In the genomic region with DNA sequence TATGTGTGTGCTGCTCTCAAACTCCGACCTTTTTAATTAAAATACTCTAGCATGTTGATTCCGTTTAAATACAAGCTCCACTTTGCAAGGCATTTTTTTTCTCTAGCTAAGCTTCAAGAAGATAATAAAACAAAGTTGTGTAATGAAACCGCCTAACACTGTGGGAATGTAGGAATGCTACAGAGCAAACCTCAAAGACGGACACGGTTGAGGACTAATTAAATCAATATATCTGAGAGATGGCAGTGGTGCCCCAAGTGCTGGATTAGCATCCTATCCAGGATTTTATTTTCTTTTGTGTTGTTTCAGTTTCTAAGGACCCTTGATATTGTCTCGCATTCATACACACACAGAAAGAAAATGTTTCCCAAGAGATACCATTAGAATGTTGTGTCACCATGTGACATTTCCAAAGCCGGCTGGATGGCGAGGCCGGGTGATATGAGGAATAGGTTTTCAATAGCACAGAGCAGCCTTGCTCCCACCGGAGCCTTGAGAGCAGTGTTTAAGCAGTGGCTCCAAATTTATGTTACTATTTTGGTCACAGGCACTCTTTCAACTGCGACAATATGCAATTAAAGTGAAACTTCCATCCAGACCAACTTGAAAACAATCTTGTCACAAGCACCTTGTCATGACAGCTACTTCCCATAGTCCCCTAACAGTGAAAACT, we compare ENCODE assay signal across 13 mouse cellular contexts. TPM values are rescaled to one million over a fixed set of nuclear protein-coding genes. Genes with fewer than 3 reads are reported as not detected.
DNase-seq lines count a peak whose midpoint lies in the region; ATAC-seq and TF ChIP-seq lines count a peak whose summit lies in the region.
"Had no signal": no experiment of that assay in that cellular context is flagged by ENCODE, and none has a peak within 500 bp of the region (broad histone marks: within the 10 kb centered on the region; RNA-seq: fewer than 3 reads in every experiment).

No protein-coding gene starts in this region.

- H3K4me1 ChIP-seq in heart, embryonic 11.5 days (ENCODE audit: control insufficient read depth, insufficient read depth, low read length), result no peaks in the 10 kb centered on the region
- no peaks in the 10 kb centered on the region for H3K4me1 ChIP-seq in kidney, postnatal 0 days (replicated peaks; ENCODE audit: insufficient read depth, low read length)
- H3K4me1 ChIP-seq in hindbrain, embryonic 13.5 days (replicated peaks), result peaks cover 13% of the 10 kb centered on the region; the same call in 1 of the 2 replicates
- H3K4me1 ChIP-seq in midbrain, embryonic 14.5 days (ENCODE audit: control insufficient read depth, insufficient read depth, low read length), result peaks cover 12% of the 10 kb centered on the region; the same call in 1 of the 2 replicates
- H3K4me1 ChIP-seq: liver, embryonic 13.5 days had no signal

- no peak for TF ChIP-seq CTCF in kidney, postnatal 0 days (IDR thresholded peaks at IDR 0.05; ENCODE audit: low read depth)

- no peaks in the 10 kb centered on the region for H3K27me3 ChIP-seq in heart, embryonic 11.5 days (ENCODE audit: control insufficient read depth, insufficient read depth, low read length)
- H3K27me3 ChIP-seq in kidney, postnatal 0 days (ENCODE audit: insufficient read depth, low read length), result no peaks in the 10 kb centered on the region
- H3K27me3 ChIP-seq in hindbrain, embryonic 13.5 days, result no peaks in the 10 kb centered on the region
- H3K27me3 ChIP-seq in midbrain, embryonic 14.5 days (ENCODE audit: control insufficient read depth, insufficient read depth, low read length), result no peaks in the 10 kb centered on the region
- H3K27me3 ChIP-seq: embryonic facial prominence, embryonic 13.5 days; liver, embryonic 13.5 days had no signal

- WGBS in heart, embryonic 11.5 days (ENCODE audit: insufficient replicate concordance), result 51% methylated on average over 11 of the region's 11 CpGs
- 56% methylated on average over 11 of the region's 11 CpGs for WGBS in kidney, postnatal 0 days
- 56% methylated on average over 11 of the region's 11 CpGs for WGBS in hindbrain, embryonic 13.5 days
- 29% methylated on average over 11 of the region's 11 CpGs for WGBS in midbrain, embryonic 14.5 days

- H3K4me3 ChIP-seq in heart, embryonic 11.5 days (ENCODE audit: low read depth, low read length), result no peak overlapping the region
- no peak overlapping the region for H3K4me3 ChIP-seq in kidney, postnatal 0 days (replicated peaks; ENCODE audit: low read depth, low read length)
- no peak overlapping the region for H3K4me3 ChIP-seq in hindbrain, embryonic 13.5 days
- no peak overlapping the region for H3K4me3 ChIP-seq in midbrain, embryonic 14.5 days (replicated peaks; ENCODE audit: low read depth, low read length)
- H3K4me3 ChIP-seq: embryonic facial prominence, embryonic 13.5 days; liver, embryonic 13.5 days had no signal

- peak overlapping the region; percentile 46; the same call in 1 of the 2 replicates for H3K27ac ChIP-seq in heart, embryonic 11.5 days (ENCODE audit: low read depth, low read length)
- no peak overlapping the region for H3K27ac ChIP-seq in kidney, postnatal 0 days
- H3K27ac ChIP-seq in hindbrain, embryonic 13.5 days, result no peak overlapping the region
- H3K27ac ChIP-seq in midbrain, embryonic 14.5 days (replicated peaks; ENCODE audit: low read depth, low read length), result no peak overlapping the region
- H3K27ac ChIP-seq: embryonic facial prominence, embryonic 13.5 days; liver, embryonic 13.5 days had no signal

- no peak for DNase-seq in heart, postnatal 25 days (ENCODE audit: low spot score)
- DNase-seq in kidney, postnatal 0 days (ENCODE audit: low spot score), result peak; percentile 17
- no peak for DNase-seq in kidney, postnatal 14 days
- DNase-seq in midbrain, embryonic 14.5 days, result peak; percentile 49
- DNase-seq in kidney, adult 11 months, result no peak
- DNase-seq: cerebellum, adult 8-10 months; liver, embryonic 13.5 days; right cerebral cortex, postnatal 14 days had no signal

- H3K4me2 ChIP-seq in heart, embryonic 11.5 days, result peak overlapping the region; percentile 27
- no peak overlapping the region for H3K4me2 ChIP-seq in kidney, postnatal 0 days (ENCODE audit: low read length)
- no peak overlapping the region for H3K4me2 ChIP-seq in hindbrain, embryonic 13.5 days
- no peak overlapping the region for H3K4me2 ChIP-seq in midbrain, embryonic 14.5 days (ENCODE audit: low read length)
- H3K4me2 ChIP-seq: embryonic facial prominence, embryonic 13.5 days; liver, embryonic 13.5 days had no signal

- no peak overlapping the region for H3K9ac ChIP-seq in heart, embryonic 11.5 days (ENCODE audit: low read depth, low read length)
- no peak overlapping the region for H3K9ac ChIP-seq in kidney, postnatal 0 days (ENCODE audit: low read depth, low read length)
- H3K9ac ChIP-seq in hindbrain, embryonic 13.5 days, result no peak overlapping the region
- no peak overlapping the region for H3K9ac ChIP-seq in midbrain, embryonic 14.5 days (replicated peaks; ENCODE audit: low read length)
- H3K9ac ChIP-seq: embryonic facial prominence, embryonic 13.5 days; liver, embryonic 13.5 days had no signal

- H3K9me3 ChIP-seq in heart, embryonic 11.5 days (replicated peaks; ENCODE audit: control insufficient read depth, low read length), result no peaks in the 10 kb centered on the region
- H3K9me3 ChIP-seq in kidney, postnatal 0 days (replicated peaks; ENCODE audit: low read length), result no peaks in the 10 kb centered on the region
- H3K9me3 ChIP-seq in hindbrain, embryonic 13.5 days, result no peaks in the 10 kb centered on the region
- no peaks in the 10 kb centered on the region for H3K9me3 ChIP-seq in midbrain, embryonic 14.5 days (ENCODE audit: control insufficient read depth, low read length)
- H3K9me3 ChIP-seq: embryonic facial prominence, embryonic 13.5 days; liver, embryonic 13.5 days had no signal

- peak; percentile 59; the same call in 1 of the 2 replicates for ATAC-seq in heart, embryonic 11.5 days (replicated peaks; ENCODE audit: insufficient number of reproducible peaks, low FRiP score, low TSS enrichment)
- no peak for ATAC-seq in kidney, postnatal 0 days (replicated peaks; ENCODE audit: low FRiP score, low read depth)
- ATAC-seq in hindbrain, embryonic 13.5 days (ENCODE audit: low FRiP score), result 0 out of 2 replicates have a peak, but pooled peaks have one; percentile 43
- no peak; the same call in 1 of the 2 replicates for ATAC-seq in midbrain, embryonic 14.5 days (ENCODE audit: low FRiP score, low TSS enrichment)
- ATAC-seq: forebrain, embryonic 16.5 days; intestine, embryonic 16.5 days had no signal

- intact Hi-C loops in heart, postnatal 25 days (cut with DNase I), result no loop called here

- H3K36me3 ChIP-seq in heart, embryonic 11.5 days (ENCODE audit: control insufficient read depth, insufficient read depth, low read length), result no peaks in the 10 kb centered on the region
- H3K36me3 ChIP-seq in kidney, postnatal 0 days (ENCODE audit: insufficient read depth, low read length), result no peaks in the 10 kb centered on the region
- H3K36me3 ChIP-seq in hindbrain, embryonic 13.5 days, result no peaks in the 10 kb centered on the region
- H3K36me3 ChIP-seq in midbrain, embryonic 14.5 days (ENCODE audit: control insufficient read depth, insufficient read depth, low read length), result no peaks in the 10 kb centered on the region
- H3K36me3 ChIP-seq: embryonic facial prominence, embryonic 13.5 days; liver, embryonic 13.5 days had no signal

RNA-seq across cellular contexts. Expression of a gene that starts 26.3 kb away (rescaled TPM):
- 4.0 and 4.7 TPM in 2 replicates for polyA plus RNA-seq in heart, embryonic 11.5 days (2014; fragmentation: Nextera tagmentation; extraction: Ambion mirVana)
- total RNA-seq in heart, postnatal 25 days (2021), result 1 to 10 TPM; 1.1 to 1.7 TPM
- polyA plus RNA-seq in kidney, postnatal 0 days (2015; fragmentation: Nextera tagmentation; extraction: Ambion mirVana), result 8.2 and 9.3 TPM in 2 replicates
- polyA plus RNA-seq in hindbrain, embryonic 13.5 days (2015; fragmentation: Nextera tagmentation; extraction: Ambion mirVana), result 9.2 and 9.7 TPM in 2 replicates
- polyA plus RNA-seq in midbrain, embryonic 14.5 days (2014; fragmentation: Nextera tagmentation; extraction: Ambion mirVana), result 6.6 and 8.0 TPM in 2 replicates

RNA-seq across cellular contexts. Expression of a gene that starts 28.5 kb away (rescaled TPM):
- 10.5 and 14.1 TPM in 2 replicates for polyA plus RNA-seq in heart, embryonic 11.5 days (2014; fragmentation: Nextera tagmentation; extraction: Ambion mirVana)
- total RNA-seq in heart, postnatal 25 days (2021), result 10 to 100 TPM; 18.6 to 20.6 TPM
- 7.5 and 9.7 TPM in 2 replicates for polyA plus RNA-seq in kidney, postnatal 0 days (2015; fragmentation: Nextera tagmentation; extraction: Ambion mirVana)
- 28.5 and 31.7 TPM in 2 replicates for polyA plus RNA-seq in hindbrain, embryonic 13.5 days (2015; fragmentation: Nextera tagmentation; extraction: Ambion mirVana)
- 50.7 and 63.6 TPM in 2 replicates for polyA plus RNA-seq in midbrain, embryonic 14.5 days (2014; fragmentation: Nextera tagmentation; extraction: Ambion mirVana)

Comparison
In these comparisons a context has a peak if more than half of its experiments do, and no peak if none do; other contexts are left out.
1. DNase-seq: peak in kidney, postnatal 0 days (single experiment) and midbrain, embryonic 14.5 days (single experiment); none in heart, postnatal 25 days (single experiment), kidney, postnatal 14 days (single experiment) and kidney, adult 11 months (single experiment).
2. ATAC-seq: peak in heart, embryonic 11.5 days (single experiment) and hindbrain, embryonic 13.5 days (single experiment); none in kidney, postnatal 0 days (single experiment) and midbrain, embryonic 14.5 days (single experiment).